Mouse (Mus musculus) granulocyte monocyte progenitor cell, adult 5-6 weeks (primary cell): ENCODE results near the gene Hsf4. TPM values are rescaled to one million over a fixed set of nuclear protein-coding genes. Genes with fewer than 3 reads are reported as not detected.
"Not testable (repeated sequence)": the region's sequence is repeated elsewhere in the genome, so short reads cannot be mapped to it uniquely, and the experiment has no call there.

ENCODE experiments used
- ATAC-seq: replicated peaks from 2 replicates; pipeline ENCODE4 v1.8.0; 2016; ENCODE audit warnings: mild to moderate bottlenecking, moderate TSS enrichment, inconsistent platforms; ENCODE audit not compliant: poor library complexity, severe bottlenecking
- total RNA-seq, 2 experiments: library from RNA; stranded (forward) in 1 of 2; stranded (reverse) in 1 of 2; fragments of 200-712, 200-1000 nt in 1 of 2; fragments of >200 nt in 1 of 2; fragmentation: Nextera tagmentation in 1 of 2; gene quantifications; 2 replicates each; pipeline ENCODE4 v1.2.3; 2014 to 2017

The Hsf4 gene
- total RNA-seq, 2 experiments from 2014 or later, result not detected

- ATAC-seq, result no peak
Observed at GRCm38 (mm10) chr8:105281821-105282220, 12.2 kb downstream of the Hsf4 start.

DNA sequence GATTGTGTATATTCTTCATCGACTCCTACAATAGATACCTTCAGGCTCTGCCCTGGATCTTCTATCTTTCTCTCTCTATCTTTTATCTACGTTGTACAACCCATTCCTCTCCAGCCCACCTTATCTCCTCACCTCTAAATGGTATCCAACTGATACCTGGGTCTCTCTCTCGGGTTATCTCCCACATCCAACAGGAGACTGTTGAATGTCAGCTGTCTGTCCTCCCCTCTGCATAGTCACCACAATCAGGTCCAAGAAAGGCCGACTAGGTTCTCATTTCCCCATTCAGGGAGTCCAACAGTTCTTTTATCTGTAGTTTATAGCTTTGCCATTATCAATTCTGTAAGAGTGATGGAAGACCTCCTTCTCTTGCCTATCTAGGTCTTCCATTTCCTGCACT lies 12.6 kb downstream of the Hsf4 start:
- no peak for ATAC-seq

DNA sequence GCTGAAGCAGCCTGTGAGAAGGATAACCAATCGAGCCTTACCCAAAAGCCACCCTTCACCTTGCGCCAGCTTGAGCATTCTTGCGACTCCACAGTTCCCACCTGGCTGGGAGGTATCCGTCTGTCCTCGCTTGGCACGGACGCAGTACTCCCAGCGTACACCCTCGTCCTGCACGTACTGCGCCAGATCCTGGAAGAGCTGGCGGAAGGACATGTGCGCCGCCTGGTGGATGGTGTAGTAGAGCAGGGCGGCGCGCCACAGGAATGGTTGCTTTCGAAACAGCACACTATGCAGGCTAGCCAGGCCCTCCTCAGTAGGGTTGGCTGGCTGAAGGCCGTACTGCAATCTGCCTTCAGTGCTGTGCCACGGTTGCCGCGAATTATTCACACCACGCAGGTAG lies 13.5 kb downstream of the Hsf4 start:
- peak; percentile 71 for ATAC-seq

- ATAC-seq, result no peak
Observed at GRCm38 (mm10) chr8:105285514-105285913, 15.9 kb downstream of the Hsf4 start.

GRCm38 (mm10) chr8:105286907-105287306 lies 17.3 kb downstream of the Hsf4 start:
- no peak for ATAC-seq

DNA sequence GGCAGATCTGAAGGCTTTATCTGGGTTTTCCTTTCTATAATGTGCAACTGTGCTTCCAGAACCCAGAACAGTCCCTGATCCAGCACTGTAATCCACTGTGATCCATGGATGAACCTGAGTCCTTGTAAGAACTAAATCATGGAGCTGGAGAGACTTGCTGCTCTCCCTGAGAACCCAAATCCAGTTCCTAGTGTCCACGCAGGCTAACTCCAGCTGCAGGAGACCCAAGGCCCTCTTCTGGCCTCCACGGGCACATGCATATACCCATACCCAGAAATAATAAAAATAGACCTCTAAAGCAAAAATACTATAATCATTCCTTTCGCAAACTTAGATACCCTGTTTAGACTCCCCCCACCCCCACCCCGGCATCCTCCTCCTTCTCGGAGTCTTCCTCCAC lies 18.6 kb downstream of the Hsf4 start:
- no peak for ATAC-seq

GRCm38 (mm10) chr8:105288958-105289732 lies 19.5 kb downstream of the Hsf4 start:
- ATAC-seq, result peak; percentile 78

GRCm38 (mm10) chr8:105289805-105290460 lies 20.3 kb downstream of the Hsf4 start, which contains the start of gene 4931428F04Rik:
Gene 4931428F04Rik (minus strand): TSS chr8:105289864.
- peak; percentile 18 for ATAC-seq

GRCm38 (mm10) chr8:105290554-105291314 lies 21.1 kb downstream of the Hsf4 start:
- peak; percentile 51 for ATAC-seq

DNA sequence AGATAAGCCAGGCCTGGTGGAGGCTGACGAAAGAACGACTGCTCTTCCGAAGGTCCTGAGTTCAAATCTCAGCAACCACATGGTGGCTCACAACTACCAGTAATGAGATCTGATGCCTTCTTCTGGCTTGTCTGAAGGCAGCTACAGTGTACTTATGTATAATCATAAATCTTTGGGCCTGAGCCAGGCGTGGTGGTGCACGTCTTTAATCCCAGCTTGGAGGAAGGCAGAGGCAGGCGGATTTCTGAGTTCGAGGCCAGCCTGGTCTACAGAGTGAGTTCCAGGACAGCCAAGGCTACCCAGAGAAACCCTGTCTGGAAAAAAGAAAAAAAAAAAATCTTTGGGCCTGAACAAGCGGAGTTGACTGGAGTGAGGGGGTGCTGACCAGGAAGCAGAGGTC lies 21.8 kb downstream of the Hsf4 start:
- not testable (repeated sequence) for ATAC-seq

GRCm38 (mm10) chr8:105291802-105292201 lies 22.2 kb downstream of the Hsf4 start:
- ATAC-seq, result not testable (repeated sequence)

DNA sequence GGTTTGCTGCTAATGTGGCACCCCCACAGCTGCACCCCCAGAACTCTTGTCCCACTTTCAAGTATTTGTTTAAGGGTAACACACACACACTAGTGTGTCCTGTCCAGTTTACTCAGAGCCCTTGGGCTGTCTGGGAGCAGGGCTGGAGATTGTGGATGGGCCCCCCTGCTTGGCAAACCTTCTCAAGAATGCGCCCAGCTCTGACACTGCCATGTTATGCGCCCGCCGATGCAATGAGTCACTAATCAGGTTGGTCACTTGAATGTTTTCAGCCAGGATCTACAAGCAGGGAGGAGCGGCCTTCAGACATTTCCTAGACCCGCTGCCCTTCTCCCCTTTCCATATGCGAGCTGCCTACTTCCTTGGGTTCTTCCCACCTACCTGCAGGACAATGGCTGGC lies 22.9 kb downstream of the Hsf4 start:
- ATAC-seq, result no peak

DNA sequence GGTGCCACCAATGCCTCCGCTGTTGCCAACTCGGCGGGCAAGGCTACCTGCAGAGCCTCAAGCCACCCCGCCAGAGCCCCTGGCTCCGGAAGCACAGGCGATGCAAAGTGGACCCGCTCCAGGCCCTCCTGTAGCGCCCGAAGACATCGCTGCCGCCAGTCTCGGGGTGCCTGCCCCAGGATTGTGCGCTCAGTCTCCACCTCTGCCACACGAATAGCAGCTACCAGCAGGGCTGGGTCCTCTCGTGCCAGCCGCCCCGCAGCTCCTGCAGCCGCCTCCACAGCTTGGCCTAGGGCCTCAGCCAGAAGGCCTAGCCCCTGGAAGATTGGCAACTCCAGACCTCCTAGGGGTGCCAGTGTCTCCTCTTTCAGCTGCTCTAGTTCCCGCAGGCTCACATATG lies 23.8 kb downstream of the Hsf4 start:
- no peak for ATAC-seq

- no peak for ATAC-seq
Observed at GRCm38 (mm10) chr8:105294776-105295175, 25.2 kb downstream of the Hsf4 start.

DNA sequence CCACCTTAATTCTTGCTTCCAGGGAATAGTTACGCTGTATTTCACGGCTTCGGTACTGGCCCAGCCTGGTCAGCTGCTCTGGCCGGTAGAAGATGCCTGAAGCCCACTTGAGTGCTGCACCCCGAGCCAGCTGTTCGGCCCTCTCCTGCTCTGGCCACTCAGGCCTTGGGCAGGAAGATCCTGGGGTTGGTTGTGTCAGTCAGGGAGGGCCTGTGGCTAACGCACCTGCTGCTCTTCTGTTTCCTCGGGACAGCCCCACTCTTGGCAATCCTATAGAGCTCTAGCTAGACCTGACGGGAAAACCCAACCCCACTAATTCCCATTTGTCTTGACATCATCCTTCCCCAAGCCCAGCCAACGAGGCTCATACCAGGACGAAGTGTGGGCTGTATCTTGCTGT lies 25.7 kb downstream of the Hsf4 start:
- no peak for ATAC-seq

DNA sequence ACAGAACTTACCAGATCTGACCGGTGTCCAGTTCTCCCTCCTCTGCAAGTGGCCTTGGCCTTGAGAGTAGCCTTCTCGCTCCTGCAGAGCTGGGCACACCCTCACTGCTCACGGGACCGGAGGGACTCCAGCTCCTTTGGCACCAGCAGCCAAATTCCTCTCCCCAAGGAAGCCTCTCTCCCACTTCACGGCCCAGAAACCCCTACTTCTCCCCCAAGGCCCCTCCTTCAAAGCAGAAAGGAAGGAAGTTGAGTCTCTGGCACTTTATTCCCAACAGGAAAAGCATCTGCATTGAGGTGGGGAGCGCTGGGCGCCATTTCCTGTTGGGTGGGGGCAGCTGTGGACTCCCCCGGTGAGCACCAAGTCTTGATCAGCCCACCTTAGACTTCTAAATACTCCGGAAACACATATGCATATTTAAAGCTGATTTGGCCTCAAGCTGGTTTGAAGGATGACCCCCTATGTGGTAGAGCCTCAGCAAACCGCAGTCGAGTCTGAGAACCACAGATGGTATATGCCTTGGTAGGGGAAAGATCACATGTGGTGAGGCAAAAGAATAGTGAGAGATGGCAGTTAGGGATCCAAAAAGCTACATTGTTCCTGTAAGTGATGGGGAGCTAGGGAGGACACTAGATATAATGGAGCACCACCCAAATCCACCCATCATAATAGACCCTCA lies 26.4 kb downstream of the Hsf4 start, which contains the start of gene Exoc3l:
Gene Exoc3l (minus strand): TSS at position 207 of the 679 bp plus-strand sequence.
- ATAC-seq, result 0 out of 2 replicates have a peak, but pooled peaks have one; percentile 10

DNA sequence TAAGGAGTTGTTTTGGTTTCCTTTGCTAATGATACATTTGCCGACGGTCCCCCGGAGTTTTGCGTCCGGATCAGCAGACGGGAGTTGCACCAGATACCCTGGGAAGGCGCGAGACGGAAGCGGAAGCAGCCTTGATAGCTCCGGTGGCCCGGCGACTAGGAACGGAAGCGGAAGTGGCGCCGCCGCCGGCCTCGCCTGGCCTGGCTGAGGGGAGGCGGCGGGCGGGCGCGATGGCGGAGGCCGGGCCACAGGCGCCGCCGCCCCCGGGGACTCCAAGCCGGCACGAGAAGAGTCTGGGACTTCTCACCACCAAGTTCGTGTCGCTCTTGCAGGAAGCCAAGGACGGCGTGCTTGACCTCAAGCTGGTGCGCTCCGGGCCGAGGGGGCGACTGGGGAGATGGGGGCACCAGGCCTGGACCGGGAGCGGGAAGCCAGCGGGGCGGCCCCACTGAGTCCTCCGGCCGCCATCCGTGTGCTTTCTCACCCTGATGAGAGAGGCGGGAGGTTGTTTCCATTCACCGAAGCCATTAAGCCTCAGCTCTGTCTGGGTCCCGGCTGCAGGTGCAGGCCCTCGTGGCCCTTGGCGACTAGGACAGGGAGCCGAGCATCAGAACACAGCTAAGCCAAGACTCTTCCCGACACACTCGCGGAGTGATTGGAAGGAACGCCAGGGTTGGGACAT lies 28.1 kb downstream of the Hsf4 start, which contains the start of gene E2f4:
Gene E2f4 (plus strand): TSS at position 153 of the 682 bp plus-strand sequence.
- peak; percentile 91 for ATAC-seq

GRCm38 (mm10) chr8:105298351-105299252 lies 29.0 kb downstream of the Hsf4 start:
- no peak for ATAC-seq

GRCm38 (mm10) chr8:105299962-105300361 lies 30.4 kb downstream of the Hsf4 start:
- no peak for ATAC-seq
